Mouse (Mus musculus): ENCODE data around the gene Rnf157. TPM values are rescaled to one million over a fixed set of nuclear protein-coding genes. Genes with fewer than 3 reads are reported as not detected.
A peak's percentile ranks its signal among the peaks of the same experiment; 100 is the strongest.
"Not testable (repeated sequence)": the region's sequence is repeated elsewhere in the genome, so short reads cannot be mapped to it uniquely, and the experiment has no call there.

The Rnf157 gene
- polyA plus RNA-seq, 1 experiment from 2014 or later, result 16.8 TPM

DNA sequence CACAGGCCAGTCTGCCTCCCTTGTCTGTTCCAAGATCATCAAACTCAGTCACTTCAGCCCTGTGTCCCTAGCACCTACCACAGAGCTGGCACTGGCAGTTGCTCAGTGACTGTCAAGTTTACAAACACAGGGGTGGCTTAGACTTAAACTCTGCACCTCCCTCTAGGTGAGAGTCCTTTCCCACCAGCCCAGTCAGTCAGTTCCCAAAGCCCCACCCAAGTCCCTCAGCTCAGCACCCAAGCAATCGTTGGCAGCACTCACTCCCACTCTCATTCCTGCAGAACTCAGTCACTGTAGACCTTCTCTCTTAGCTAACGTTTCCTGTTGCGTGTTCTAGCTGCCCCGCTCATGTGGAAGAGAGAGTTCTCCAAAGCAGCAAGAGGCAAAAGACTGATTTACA lies 18.1 kb downstream of the Rnf157 start:
- WGBS, result 77% methylated on average over 4 of the region's 4 CpGs
- TF ChIP-seq CTCF (IDR thresholded peaks at IDR 0.05; ENCODE audit: low read depth), result no peak
- Histone ChIP-seq H3K27ac (ENCODE audit: low read depth) (no peak overlapping the region), H3K9ac (no peak overlapping the region), H3K27me3 (ENCODE audit: insufficient read depth, low read length) (no peaks in the 10 kb centered on the region), H3K4me3 (ENCODE audit: low read depth, low read length) (no peak overlapping the region), H3K4me2 (no peak overlapping the region), H3K9me3 (ENCODE audit: low read depth, low read length) (no peaks in the 10 kb centered on the region), H3K36me3 (ENCODE audit: insufficient read depth) (no peaks in the 10 kb centered on the region; the same call in 1 of the 2 replicates), H3K4me1 (ENCODE audit: insufficient read depth) (no peaks in the 10 kb centered on the region)
- ATAC-seq (ENCODE audit: insufficient read depth) (no peak), DNase-seq (no peak)

DNA sequence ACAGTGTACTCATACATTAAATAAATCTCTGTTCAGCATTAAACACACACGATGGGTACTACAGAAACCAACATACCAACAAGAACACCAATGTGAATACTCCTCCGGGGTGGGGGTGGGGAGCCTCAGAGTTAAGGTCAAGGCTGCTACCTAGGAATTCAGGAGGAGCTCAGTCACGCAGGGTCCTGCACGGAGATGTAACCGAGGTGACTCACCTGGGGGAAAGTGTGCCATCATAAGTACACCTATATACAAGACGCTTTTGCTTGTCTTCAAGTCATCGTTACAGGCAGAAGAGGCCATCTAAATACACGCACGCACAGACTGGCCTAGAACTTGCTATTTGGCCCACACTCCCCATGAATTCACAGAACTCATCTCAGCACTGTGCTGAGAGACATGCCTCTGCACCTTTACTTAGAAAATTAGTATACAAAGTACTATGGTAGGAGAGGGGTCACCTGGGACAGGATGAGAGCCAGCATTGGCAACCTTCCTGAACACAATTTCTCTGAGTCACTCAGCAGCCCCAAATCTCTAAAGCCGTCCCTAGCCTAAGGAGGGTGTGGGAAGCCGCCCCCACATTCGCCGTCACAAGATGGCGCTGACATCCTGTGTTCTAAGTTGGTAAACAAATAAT lies 23.9 kb downstream of the Rnf157 start:
- peaks cover 4% of the 10 kb centered on the region; the same call in 1 of the 2 replicates for H3K4me1 ChIP-seq (ENCODE audit: insufficient read depth)
- peak overlapping the region; percentile 83 for H3K27ac ChIP-seq (ENCODE audit: low read depth)
- DNase-seq, result peak; percentile 64
- H3K36me3 ChIP-seq (ENCODE audit: insufficient read depth), result no peaks in the 10 kb centered on the region
- peak overlapping the region; percentile 38; the same call in 1 of the 2 replicates for H3K4me2 ChIP-seq
- 61% methylated on average over 14 of the region's 14 CpGs for WGBS
- H3K4me3 ChIP-seq (ENCODE audit: low read depth, low read length), result no peak overlapping the region
- H3K9me3 ChIP-seq (ENCODE audit: low read depth, low read length), result no peaks in the 10 kb centered on the region
- no peaks in the 10 kb centered on the region for H3K27me3 ChIP-seq (ENCODE audit: insufficient read depth, low read length)
- no peak overlapping the region; the same call in 1 of the 2 replicates for H3K9ac ChIP-seq
- TF ChIP-seq CTCF (IDR thresholded peaks at IDR 0.05; ENCODE audit: low read depth), result no peak; the same call in 1 of the 2 replicates
- peak; percentile 49; the same call in 1 of the 2 replicates for ATAC-seq (ENCODE audit: insufficient read depth)

DNA sequence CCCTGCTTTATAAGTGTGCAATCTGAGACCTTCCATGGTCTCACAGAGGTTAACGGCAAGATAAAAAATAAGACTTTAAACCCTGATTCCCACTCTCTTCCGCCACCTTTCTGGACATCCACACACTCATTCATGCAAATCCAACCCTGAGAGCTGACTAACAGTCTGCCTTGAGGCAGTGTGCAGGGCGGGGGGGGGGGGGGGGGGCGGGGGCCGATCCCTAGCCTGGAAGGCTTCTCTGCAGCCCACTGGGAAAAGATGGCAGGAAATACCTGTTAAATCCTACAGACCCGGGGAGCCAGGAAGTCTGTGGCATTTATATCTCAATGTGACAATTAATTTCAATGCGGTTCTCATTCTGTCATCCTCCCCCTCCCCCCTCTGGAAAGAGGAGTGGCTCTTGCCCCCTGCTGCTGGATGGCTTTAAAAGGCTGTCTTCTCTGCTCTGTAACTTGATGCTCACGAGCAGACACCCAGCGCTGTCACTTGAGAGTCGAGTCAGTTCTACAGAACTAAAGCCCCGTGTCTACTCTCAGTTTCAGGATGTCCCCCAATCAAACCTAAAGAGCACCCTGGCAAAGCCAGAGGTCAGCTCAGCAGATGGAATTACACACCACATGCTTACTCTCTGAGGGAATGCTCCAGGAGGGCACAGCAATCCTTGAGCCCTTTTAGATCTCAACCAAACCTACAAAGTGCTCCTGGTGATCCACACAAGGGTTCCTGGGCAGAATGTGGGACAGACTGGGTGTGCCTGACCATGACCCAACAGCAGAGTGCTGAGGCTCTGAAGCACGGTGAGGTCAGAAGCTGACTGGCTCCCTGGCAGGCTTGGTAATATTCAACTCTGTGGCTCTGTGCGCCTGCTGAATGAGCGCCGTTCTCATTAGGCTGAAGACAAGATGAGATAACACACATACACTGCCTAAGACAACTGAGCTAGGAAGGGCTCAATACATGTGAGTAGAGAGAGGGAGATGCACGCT lies 25.5 kb downstream of the Rnf157 start:
- Histone ChIP-seq H3K4me3 (ENCODE audit: low read depth, low read length) (0 out of 2 replicates have a peak overlapping the region, but pooled peaks have one; percentile 3), H3K9ac (peak overlapping the region; percentile 48), H3K4me1 (ENCODE audit: insufficient read depth) (peaks cover 4% of the 10 kb centered on the region; the same call in 1 of the 2 replicates), H3K4me2 (peak overlapping the region; percentile 48), H3K9me3 (ENCODE audit: low read depth, low read length) (no peaks in the 10 kb centered on the region), H3K27me3 (ENCODE audit: insufficient read depth, low read length) (no peaks in the 10 kb centered on the region), H3K27ac (ENCODE audit: low read depth) (peak overlapping the region; percentile 74; the same call in 1 of the 2 replicates), H3K36me3 (ENCODE audit: insufficient read depth) (no peaks in the 10 kb centered on the region)
- WGBS, result 16% methylated on average over 14 of the region's 16 CpGs
- TF ChIP-seq CTCF (IDR thresholded peaks at IDR 0.05; ENCODE audit: low read depth), result no peak
- ATAC-seq (ENCODE audit: insufficient read depth) (peak; percentile 86), DNase-seq (peak; percentile 77)

DNA sequence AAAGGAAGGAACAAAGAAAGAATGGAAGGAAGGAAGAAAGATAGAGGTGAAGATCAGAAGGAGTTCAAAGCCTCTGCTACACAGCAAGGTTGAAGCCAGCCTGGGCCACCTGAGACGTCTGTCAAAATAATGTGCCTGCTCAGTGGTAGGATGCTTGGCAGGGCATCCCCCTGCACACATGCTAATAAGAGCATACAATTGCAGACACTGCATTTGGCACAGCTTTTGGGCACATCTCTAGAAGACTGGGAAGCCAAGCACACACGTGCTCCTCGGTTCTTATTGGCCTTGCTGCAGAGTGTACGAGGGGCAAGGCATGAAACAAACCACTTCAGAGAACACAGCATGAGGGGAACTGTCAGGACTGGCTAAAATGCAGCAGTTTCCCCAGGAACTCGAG lies 26.8 kb downstream of the Rnf157 start:
- 0 out of 2 replicates have a peak, but pooled peaks cover 5% of the 10 kb centered on the region for H3K36me3 ChIP-seq (ENCODE audit: insufficient read depth)
- no peak overlapping the region for H3K9ac ChIP-seq
- WGBS, result 43% methylated on average over 5 of the region's 5 CpGs
- DNase-seq, result no peak
- no peak overlapping the region for H3K4me2 ChIP-seq
- peaks cover 4% of the 10 kb centered on the region; the same call in 1 of the 2 replicates for H3K4me1 ChIP-seq (ENCODE audit: insufficient read depth)
- no peak for TF ChIP-seq CTCF (IDR thresholded peaks at IDR 0.05; ENCODE audit: low read depth)
- no peak for ATAC-seq (ENCODE audit: insufficient read depth)
- no peak overlapping the region for H3K27ac ChIP-seq (ENCODE audit: low read depth)
- no peaks in the 10 kb centered on the region for H3K9me3 ChIP-seq (ENCODE audit: low read depth, low read length)
- H3K27me3 ChIP-seq (ENCODE audit: insufficient read depth, low read length), result no peaks in the 10 kb centered on the region
- no peak overlapping the region for H3K4me3 ChIP-seq (ENCODE audit: low read depth, low read length)

DNA sequence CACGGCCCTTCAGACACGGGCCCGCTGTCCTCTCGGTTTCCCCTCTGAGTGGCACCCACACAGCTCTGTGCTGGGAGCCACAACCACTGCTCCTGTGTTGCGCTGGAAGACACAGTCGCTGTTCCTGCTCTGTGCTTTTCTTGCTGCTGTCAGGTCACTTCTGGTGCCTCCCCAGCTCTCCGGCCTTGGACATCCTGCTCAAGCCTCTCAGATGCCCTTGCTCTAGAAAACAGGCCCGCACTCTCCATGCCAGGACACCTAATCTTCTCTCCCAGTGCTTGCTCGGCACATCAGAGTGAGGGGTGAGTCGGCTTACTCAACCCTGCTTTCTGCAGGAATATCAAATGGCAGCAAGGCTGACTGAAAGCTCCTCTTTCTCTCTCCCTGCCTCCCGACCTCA lies 28.7 kb downstream of the Rnf157 start:
- Histone ChIP-seq H3K9me3 (ENCODE audit: low read depth, low read length) (no peaks in the 10 kb centered on the region), H3K4me3 (ENCODE audit: low read depth, low read length) (no peak overlapping the region), H3K27ac (ENCODE audit: low read depth) (no peak overlapping the region), H3K4me1 (ENCODE audit: insufficient read depth) (peaks cover 4% of the 10 kb centered on the region; the same call in 1 of the 2 replicates), H3K36me3 (ENCODE audit: insufficient read depth) (0 out of 2 replicates have a peak, but pooled peaks cover 5% of the 10 kb centered on the region), H3K9ac (no peak overlapping the region), H3K27me3 (ENCODE audit: insufficient read depth, low read length) (no peaks in the 10 kb centered on the region), H3K4me2 (no peak overlapping the region)
- ATAC-seq (ENCODE audit: insufficient read depth), result no peak
- 75% methylated on average over 11 of the region's 11 CpGs for WGBS
- no peak for DNase-seq
- TF ChIP-seq CTCF (IDR thresholded peaks at IDR 0.05; ENCODE audit: low read depth), result no peak

DNA sequence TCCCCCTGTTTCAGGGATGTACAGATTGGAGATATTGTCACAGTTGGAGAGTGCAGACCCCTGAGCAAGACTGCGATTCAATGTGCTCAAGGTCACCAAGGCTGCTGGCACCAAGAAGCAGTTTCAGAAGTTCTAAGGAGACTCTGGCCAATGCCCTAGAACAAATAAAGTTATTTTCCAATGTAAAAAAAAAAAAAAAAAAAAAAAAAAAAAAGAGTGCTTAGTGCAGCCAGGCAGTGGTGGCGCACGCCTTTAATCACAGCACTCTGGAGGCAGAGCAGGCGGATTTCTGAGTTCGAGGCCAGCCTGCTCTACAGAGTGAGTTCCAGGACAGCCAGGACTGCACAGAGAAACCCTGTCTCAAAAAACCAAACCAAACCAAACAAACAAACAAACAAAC lies 29.8 kb downstream of the Rnf157 start:
- not testable (repeated sequence) for H3K9ac ChIP-seq; H3K9me3 ChIP-seq (ENCODE audit: low read depth, low read length); ATAC-seq (ENCODE audit: insufficient read depth); DNase-seq; H3K36me3 ChIP-seq (ENCODE audit: insufficient read depth); H3K4me1 ChIP-seq (ENCODE audit: insufficient read depth); H3K27me3 ChIP-seq (ENCODE audit: insufficient read depth, low read length); H3K4me3 ChIP-seq (ENCODE audit: low read depth, low read length); H3K4me2 ChIP-seq; H3K27ac ChIP-seq (ENCODE audit: low read depth)
- 89% methylated on average over 5 of the region's 5 CpGs for WGBS

DNA sequence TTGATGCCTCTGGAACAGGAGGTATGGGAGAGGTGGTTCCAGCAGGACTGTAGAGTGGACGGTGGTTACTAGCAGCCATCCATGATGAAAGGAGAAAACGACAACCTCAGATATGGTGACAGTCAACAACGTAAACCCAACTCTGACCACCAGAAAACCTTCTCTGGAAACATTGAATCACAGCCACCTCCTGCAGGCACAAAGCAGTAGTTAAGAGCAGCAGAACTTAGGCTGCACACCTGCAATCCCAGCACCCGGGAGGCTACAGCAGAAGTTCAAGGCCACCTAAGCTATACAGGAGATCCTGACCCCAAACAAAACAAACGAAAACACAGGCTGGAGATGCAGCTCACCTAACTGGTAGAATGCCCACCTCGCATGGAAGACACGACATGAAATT lies 32.1 kb downstream of the Rnf157 start:
- Histone ChIP-seq H3K36me3 (ENCODE audit: insufficient read depth) (0 out of 2 replicates have a peak, but pooled peaks cover 5% of the 10 kb centered on the region), H3K4me3 (ENCODE audit: low read depth, low read length) (no peak overlapping the region), H3K4me2 (no peak overlapping the region), H3K9ac (no peak overlapping the region), H3K4me1 (ENCODE audit: insufficient read depth) (no peaks in the 10 kb centered on the region), H3K9me3 (ENCODE audit: low read depth, low read length) (no peaks in the 10 kb centered on the region), H3K27me3 (ENCODE audit: insufficient read depth, low read length) (no peaks in the 10 kb centered on the region), H3K27ac (ENCODE audit: low read depth) (no peak overlapping the region)
- no peak for TF ChIP-seq CTCF (IDR thresholded peaks at IDR 0.05; ENCODE audit: low read depth)
- 83% methylated on average over 7 of the region's 7 CpGs for WGBS
- DNase-seq (no peak), ATAC-seq (ENCODE audit: insufficient read depth) (no peak)

Measured in lung, embryonic 14.5 days (tissue).